Mouse (Mus musculus) CH12F3 (cell line): Measurements from ENCODE around the gene Ntrk3.

Experiments
- in situ Hi-C: fragments of 300-500 bp; cut with MboI; formaldehyde crosslinking; loops from 2 replicates; pipeline ENCODE4 v1.14.3; 2020; ENCODE audit warnings: low sequenced_read_pairs

The Ntrk3 gene

DNA sequence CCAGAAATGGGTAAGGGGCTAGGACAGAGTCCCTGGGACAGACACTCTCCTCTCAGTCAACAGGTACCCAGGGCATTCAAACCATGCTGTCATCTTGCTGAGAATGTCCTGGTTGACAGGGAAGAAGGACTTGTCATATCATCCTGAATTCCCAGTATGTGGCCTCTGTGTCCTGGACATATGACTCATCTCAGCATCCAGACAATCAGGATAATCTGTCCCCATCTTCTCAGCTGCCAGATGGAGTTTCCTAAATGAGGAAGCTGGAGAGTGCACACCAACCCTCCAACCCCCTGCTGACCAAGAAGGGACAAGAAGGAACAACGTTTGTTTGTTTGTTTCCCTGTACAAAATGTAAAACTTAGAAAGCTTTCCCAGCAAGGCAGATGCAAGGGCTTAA lies 156.5 kb downstream of the Ntrk3 start:
- in situ Hi-C loops, result no loop called here

DNA sequence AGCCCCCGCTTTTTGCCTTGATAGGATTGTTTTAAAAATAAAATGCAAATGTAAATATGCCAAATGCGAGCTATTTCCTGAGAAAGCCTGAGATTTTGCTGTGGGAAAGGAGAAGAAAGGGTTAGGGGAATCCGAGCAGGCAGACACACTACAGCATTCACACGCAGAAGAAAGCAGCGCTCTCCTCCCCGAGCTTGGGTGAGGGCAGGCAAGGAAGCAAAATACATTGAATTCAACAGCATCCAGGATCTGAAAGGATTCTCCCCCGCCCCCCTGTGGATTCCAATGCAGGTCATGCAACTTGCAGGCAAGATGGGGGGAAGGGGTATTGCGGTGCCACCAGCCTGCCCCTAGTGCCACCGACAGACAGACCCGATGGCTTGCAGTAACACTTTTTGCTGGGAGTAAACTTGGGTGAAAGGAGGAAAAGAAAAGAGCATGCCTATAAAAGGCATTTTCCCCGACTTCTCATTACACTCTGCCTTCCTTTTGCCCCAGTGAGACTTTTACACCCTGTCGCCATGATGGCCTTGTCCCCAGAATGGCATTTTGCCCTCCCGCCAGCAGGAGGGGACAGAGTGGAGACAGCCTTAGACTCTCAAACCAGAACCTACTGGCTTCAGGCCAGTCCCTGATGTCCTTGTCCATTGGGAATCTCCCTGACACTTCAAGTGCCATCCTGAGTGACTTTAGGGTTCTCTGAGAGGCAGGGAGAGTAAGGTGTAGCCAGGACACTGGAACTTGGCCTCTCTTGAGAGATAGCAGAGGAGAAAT lies 158.2 kb downstream of the Ntrk3 start:
- in situ Hi-C loops, result no loop called here

DNA sequence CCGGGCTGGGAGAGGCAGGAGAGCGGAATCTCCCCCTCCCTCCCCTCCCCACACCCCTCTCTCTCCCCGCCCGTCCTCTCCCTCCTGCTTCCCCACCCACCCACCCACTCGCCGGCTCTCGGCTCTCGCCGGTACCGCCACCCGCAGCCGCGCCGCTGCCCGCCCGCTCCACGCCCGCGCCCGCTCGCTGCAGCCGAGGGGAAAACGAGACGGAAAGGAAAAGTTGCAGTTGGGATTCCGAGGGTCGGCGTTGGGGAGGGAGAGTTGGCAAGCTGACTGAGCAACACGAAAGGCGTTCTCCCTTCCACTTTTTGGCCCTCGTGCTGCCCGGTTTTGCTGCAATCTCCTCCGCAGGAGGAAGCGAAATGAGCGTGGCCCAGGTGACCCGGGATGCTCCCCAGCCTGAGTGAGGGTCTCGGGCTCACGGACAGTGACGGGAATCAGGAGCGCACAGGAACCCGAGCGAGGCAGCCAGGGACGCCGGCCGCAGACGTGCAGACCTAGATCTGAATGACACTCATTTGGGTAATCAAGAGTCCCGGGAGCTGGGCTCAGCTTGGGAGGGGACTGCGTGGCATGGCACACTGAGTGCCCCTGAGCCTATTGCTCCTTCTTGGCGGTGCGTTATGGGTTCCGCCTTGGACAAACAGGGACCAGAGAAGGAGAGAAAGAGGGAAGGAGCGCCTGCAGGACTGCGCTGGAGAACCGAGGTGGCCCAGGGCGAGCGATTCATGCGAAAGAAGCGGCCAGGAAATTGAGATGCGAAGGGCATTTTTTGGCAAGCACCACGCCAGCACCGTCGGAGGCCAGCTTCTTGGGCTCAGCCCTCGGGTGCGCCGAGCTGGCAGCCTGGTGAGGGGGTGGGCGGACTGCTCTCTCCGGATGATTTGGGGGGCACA lies 159.1 kb downstream of the Ntrk3 start:
- in situ Hi-C loops, result no loop called here

DNA sequence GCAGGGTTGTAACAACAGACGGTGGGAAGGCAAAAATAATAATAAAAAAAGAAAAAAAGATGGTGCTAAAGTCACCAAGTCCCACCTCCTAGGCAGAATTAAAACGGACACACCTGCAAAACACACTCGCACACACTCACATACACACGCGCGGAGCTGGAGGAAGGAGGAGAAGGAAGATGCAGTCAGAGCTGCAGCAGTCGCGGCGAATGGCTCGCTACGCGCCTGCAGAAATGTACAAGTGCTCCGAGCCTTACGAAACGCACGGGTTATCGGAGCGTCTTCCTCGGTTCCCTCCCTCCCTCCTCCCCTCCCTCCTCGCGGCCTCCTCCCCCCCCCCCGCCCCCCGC lies 159.7 kb downstream of the Ntrk3 start:
- in situ Hi-C loops, result no loop called here

GRCm38 (mm10) chr7:78577462-78578110 lies 160.2 kb downstream of the Ntrk3 start:
- in situ Hi-C loops, result no loop called here

GRCm38 (mm10) chr7:78576706-78577461 lies 160.9 kb downstream of the Ntrk3 start:
- in situ Hi-C loops, result no loop called here

- in situ Hi-C loops, result no loop called here
Measured at GRCm38 (mm10) chr7:78576169-78576568, 161.6 kb downstream of the Ntrk3 start.

- in situ Hi-C loops, result no loop called here
Measured at GRCm38 (mm10) chr7:78575556-78575955, 162.3 kb downstream of the Ntrk3 start.

- in situ Hi-C loops, result no loop called here
Measured at GRCm38 (mm10) chr7:78571196-78571595, 166.6 kb downstream of the Ntrk3 start.

GRCm38 (mm10) chr7:78569255-78569618 lies 168.6 kb downstream of the Ntrk3 start:
- in situ Hi-C loops, result no loop called here

DNA sequence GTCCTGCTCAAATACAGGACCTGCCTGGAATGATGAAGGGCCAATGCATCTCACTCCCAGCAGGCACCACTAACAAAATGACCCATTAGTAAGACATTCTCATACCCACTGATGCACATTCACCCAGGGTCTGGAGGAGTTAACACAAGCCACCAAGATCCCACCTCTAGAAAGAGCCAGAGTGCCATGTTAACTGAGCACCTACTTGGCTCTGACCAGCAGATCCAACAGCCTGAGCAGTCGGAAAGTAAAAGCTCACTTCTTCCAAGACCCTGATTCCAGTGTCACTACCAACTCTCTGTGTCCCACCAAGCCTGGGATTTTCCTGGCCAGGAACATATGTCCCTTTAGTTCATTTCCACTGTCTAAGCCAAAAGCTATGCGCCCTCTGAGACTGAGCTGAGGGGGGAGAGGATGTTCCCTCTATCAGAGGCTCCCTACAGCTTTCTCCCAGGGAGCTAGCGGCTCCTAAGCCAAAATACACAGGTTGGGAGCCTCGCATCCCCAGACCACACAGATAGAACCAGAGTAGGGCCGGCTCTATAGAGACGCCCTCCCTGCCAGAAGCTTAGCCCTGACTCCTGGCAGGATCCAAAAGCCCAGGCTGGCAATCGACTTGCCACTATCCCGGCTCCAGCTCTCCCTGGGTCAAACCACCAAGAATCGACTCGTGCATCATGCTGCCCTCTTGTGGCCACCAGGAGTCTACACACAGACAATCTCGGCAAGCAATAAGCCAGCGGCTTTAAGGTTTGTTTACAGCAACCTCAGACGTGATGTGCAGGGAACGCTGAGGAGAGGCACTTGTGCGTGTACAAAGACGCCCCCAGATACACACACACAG lies 169.2 kb downstream of the Ntrk3 start:
- in situ Hi-C loops, result no loop called here

DNA sequence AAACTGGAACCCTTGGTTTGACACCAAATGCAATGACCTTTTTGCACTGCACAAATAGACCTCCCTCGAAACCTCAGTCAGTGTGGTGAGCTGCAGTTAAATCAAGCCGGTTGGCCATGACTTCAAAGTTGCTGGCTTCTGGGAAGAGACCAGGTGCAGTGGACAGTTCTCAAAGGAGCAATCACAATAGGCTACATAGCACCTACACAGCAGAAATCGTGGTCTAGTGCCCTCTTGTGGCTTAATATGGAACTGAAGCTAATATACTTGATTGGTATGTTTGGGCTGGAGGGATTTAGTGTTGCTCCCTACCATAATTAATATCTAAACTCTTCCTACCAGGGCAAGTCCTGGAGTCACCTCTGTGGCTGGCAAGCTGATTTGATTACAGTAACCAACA lies 171.2 kb downstream of the Ntrk3 start:
- in situ Hi-C loops, result no loop called here

GRCm38 (mm10) chr7:78565386-78565785 lies 172.4 kb downstream of the Ntrk3 start:
- in situ Hi-C loops, result no loop called here

DNA sequence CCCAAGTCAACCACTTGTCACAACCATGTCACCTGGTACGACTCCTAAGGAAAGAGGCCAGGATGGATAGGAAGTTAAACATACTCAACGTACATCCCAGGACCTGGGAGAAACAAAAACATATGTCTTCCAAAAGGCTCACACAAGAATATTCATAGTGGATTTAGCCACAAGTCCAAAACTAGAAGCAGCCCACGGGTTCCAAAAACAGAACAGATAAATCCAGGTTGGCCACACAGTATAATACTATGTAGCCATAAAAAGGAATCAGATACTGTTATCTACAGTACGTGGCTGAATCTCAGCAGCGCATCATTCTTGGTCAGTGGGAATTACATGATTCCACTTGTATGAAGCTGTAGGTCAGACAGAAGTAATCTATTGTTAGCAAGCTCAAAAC lies 179.3 kb downstream of the Ntrk3 start:
- in situ Hi-C loops, result no loop called here

DNA sequence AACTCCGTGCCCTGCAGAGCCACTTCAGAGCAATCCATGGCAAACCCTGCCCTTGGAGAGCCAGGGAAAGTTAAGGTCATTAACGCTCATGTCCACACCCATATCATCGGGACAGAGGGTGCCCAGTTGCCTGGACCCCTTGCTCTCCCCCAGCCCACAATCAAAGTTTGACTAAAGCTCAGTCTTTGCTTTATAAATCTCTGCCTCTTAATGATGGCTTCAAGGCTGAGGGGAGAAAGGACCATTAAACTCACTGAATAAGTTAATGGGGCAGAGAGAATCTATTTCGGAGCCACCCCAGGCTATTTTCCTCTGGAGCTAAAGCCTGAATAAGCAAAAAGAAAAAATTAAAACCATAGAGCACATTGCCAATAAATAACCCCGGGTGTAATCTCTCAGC lies 182.3 kb downstream of the Ntrk3 start:
- in situ Hi-C loops, result no loop called here

DNA sequence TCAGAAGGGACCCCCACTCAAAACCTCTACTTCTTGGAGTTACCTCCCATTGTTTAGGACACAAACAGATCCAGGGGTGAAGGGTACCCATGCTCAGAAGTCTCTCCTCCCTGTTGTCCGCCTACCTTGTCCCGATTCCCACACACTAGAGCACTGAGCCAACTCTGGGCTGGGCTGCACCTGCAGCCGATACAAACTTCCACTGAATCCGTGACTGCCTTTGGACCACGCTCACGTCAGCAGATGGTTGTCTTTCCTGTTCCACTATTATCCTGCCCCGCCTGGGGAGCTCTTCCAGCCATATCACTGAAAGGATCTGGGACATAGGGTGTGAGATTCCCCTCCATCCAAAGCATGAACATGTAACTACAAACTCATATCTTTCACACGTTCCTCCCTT lies 188.4 kb downstream of the Ntrk3 start:
- in situ Hi-C loops, result no loop called here

DNA sequence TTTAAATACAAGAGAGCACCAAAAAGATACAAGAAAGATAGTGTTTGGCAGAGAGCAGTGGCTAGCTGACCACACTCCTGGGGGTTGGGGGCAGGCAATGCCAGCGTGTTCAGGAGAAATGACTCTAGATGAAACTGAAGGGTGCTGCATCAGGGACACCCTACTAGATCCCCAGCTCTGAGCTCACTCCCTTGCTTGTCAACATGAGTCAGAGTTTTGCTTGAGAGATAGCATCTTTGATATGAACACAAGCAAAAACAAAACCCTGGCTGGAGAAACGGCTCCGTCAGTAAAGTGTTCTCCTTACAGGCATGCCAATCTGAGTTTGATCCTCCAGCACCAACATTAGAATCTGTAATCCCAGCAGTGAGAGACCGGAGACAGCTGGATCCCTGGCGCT lies 189.1 kb downstream of the Ntrk3 start:
- in situ Hi-C loops, result no loop called here

GRCm38 (mm10) chr7:78546551-78546950 lies 191.3 kb downstream of the Ntrk3 start:
- in situ Hi-C loops, result no loop called here

DNA sequence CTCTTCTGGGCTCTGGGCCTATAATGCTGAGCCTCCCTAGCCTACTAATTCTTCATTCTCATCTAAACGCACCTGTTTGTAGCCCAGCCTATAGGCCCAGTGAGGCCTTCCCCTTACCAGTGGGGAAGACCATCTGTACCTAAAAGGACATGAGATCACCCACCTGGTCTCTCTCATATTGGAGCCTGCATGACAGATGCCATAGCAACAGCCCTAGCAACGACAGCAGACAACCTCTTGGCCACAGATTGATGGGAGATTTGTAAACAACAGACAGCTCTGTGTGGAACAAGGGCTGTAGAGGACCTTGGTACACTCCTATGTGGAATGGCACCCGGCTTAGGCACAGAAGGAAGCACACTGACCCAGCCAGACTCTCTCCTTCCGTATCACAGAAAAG lies 195.3 kb downstream of the Ntrk3 start:
- in situ Hi-C loops, result no loop called here

DNA sequence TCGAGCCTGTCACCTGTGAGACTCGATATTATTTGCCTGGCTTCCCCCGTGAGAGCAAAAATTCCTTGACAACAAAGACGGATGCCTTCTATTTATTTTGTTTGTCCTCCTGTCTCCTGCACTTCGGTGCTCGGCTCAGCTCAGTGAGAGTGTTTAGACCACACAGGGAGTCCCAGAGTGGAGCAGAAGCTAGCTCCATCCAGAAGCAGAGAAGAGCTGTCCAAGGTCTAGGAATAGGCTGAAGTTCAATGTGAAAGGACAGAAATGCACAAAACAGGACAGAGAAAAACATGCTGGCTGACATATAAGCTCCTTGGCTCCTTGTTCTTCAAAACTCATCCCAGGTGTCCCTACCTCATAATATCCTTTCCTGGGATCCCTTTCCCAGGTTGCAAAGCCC lies 207.5 kb downstream of the Ntrk3 start:
- in situ Hi-C loops, result no loop called here
